Mouse (Mus musculus) B cell, adult 2 months (primary cell): ENCODE measurements around the gene Olfr739.

Experiments used
- DNase-seq, 2 experiments: peaks; one replicate each; pipeline ENCODE4 v3.0.0; 2022

Olfr739 gene

GRCm38 (mm10) chr14:50418326-50418725, at the start of gene Olfr739:
TSS of gene Olfr739 (plus strand) at chr14:50418626.
- no peak for DNase-seq

GRCm38 (mm10) chr14:50380863-50381262, 37.6 kb upstream of the Olfr739 start, which contains the start of gene Olfr736:
TSS of gene Olfr736 (plus strand) at chr14:50381163.
- DNase-seq, result no peak

GRCm38 (mm10) chr14:50407268-50407667, 11.2 kb upstream of the Olfr739 start, which contains the start of gene Olfr738:
TSS of gene Olfr738 (plus strand) at chr14:50407568.
- no peak for DNase-seq

GRCm38 (mm10) chr14:50445245-50445644, 26.8 kb downstream of the Olfr739 start, which contains the start of gene Olfr740:
TSS of gene Olfr740 (plus strand) at chr14:50445545.
- no peak for DNase-seq

- DNase-seq, result no peak
These were observed 54.0 kb downstream of the Olfr739 start, which contains the start of gene Olfr741 for GRCm38 (mm10) chr14:50472438-50472837. TSS of gene Olfr741 (plus strand) at chr14:50472738.
